Mouse (Mus musculus): Measurements from ENCODE around the gene Cstf1.

- TF ChIP-seq CTCF (conservative IDR thresholded peaks at IDR 0.05; ENCODE audit: low read length) (no peak), NANOG (IDR thresholded peaks at IDR 0.05; ENCODE audit: borderline replicate concordance, low read length) (no peak)
These were observed 24.2 kb upstream of the Cstf1 start for GRCm38 (mm10) chr2:172346034-172346929.

All from E14TG2a.4 (cell line).